Mouse (Mus musculus): ENCODE data around the gene Olfr572. TPM values are rescaled to one million over a fixed set of nuclear protein-coding genes. Genes with fewer than 3 reads are reported as not detected.

Gene Olfr572
- polyA plus RNA-seq, 1 experiment: not detected

DNA sequence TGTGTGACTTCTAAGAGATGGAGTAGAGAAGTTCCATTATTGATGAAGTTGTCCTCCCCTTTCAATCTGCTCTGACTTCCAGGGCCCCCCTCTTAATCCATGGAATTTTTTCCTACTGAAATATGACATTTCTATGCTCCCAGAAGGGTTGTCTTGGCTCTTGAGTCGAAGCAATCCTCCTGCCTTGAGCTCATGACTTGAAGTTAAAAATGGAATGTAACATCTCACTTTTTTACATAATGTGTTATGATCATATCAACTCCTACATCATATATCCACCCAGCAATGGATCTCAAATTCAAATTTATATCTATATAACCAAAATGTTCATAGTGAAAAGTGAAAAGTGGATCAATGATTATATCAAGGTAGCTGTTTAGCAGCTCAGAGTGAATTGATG, 50.2 kb downstream of the Olfr572 start:
- Histone ChIP-seq H3K27ac (replicated peaks; ENCODE audit: low read depth, low read length) (no peak overlapping the region), H3K4me3 (ENCODE audit: insufficient read depth, low read depth, low read length) (no peak overlapping the region), H3K4me1 (ENCODE audit: control insufficient read depth, insufficient read depth, insufficient read length, low read length) (no peaks in the 10 kb centered on the region)

DNA sequence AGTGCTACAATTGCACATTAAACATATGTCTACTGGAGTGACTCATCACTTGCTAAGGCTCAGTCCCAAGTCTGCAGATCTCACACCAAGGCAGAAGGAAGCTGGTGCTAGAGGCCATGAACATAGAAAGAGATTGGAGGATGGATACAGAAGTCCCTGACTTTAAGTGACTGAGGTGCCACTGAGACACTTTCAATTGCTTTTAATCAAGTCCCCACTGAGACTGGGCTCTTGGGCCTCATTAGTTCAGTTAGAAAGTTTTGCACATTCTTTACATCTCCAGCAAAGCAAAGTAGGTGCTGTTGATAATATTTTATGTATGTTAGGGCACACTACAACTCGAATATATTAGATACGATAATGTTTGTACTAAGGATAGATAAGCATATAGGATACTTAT, 51.6 kb downstream of the Olfr572 start, which contains the start of gene Olfr577:
Gene Olfr577 (minus strand): TSS at position 101 of the 400 bp plus-strand sequence.
- Histone ChIP-seq H3K27ac (replicated peaks; ENCODE audit: low read depth, low read length) (no peak within 1 kb of the TSS), H3K4me3 (ENCODE audit: insufficient read depth, low read depth, low read length) (no peak within 1 kb of the TSS), H3K4me1 (ENCODE audit: control insufficient read depth, insufficient read depth, insufficient read length, low read length) (no peaks in the 10 kb centered on the region)

Other genes starting within 250 kb of the Olfr572 start
- 6.3 and 7.5 TPM in 2 replicates for gene Trim68, start 237.1 kb upstream of the Olfr572 start, polyA plus RNA-seq (2012; ENCODE audit: insufficient read depth, insufficient read length, missing spikeins)
- gene Olfr557, start 228.5 kb upstream of the Olfr572 start, polyA plus RNA-seq (2012; ENCODE audit: insufficient read depth, insufficient read length, missing spikeins): not detected in 2 replicates
- 1.3 and 2.3 TPM in 2 replicates for gene Olfr558, start 222.2 kb upstream of the Olfr572 start, polyA plus RNA-seq (2012; ENCODE audit: insufficient read depth, insufficient read length, missing spikeins)
- gene Olfr33, start 205.3 kb upstream of the Olfr572 start, polyA plus RNA-seq (2012; ENCODE audit: insufficient read depth, insufficient read length, missing spikeins): not detected in 2 replicates
- gene Olfr559, start 196.9 kb upstream of the Olfr572 start, polyA plus RNA-seq (2012; ENCODE audit: insufficient read depth, insufficient read length, missing spikeins): not detected in 2 replicates
- not detected in 2 replicates for gene Olfr560, start 165.0 kb upstream of the Olfr572 start, polyA plus RNA-seq (2012; ENCODE audit: insufficient read depth, insufficient read length, missing spikeins)
- gene Olfr78, start 164.9 kb upstream of the Olfr572 start, polyA plus RNA-seq (2012; ENCODE audit: insufficient read depth, insufficient read length, missing spikeins): 1.3 TPM in 1 of 2 replicates, not detected in the other
- gene Olfr561, start 153.2 kb upstream of the Olfr572 start, polyA plus RNA-seq (2012; ENCODE audit: insufficient read depth, insufficient read length, missing spikeins): not detected in 2 replicates
- not detected in 2 replicates for gene Olfr564, start 120.9 kb upstream of the Olfr572 start, polyA plus RNA-seq (2012; ENCODE audit: insufficient read depth, insufficient read length, missing spikeins)
- gene Olfr566, start 65.6 kb upstream of the Olfr572 start, polyA plus RNA-seq (2012; ENCODE audit: insufficient read depth, insufficient read length, missing spikeins): not detected in 2 replicates
- gene Olfr568, start 47.3 kb upstream of the Olfr572 start, polyA plus RNA-seq (2012; ENCODE audit: insufficient read depth, insufficient read length, missing spikeins): not detected in 2 replicates
- not detected in 2 replicates for gene Olfr569, start 33.5 kb upstream of the Olfr572 start, polyA plus RNA-seq (2012; ENCODE audit: insufficient read depth, insufficient read length, missing spikeins)
- not detected in 2 replicates for gene Olfr570, start 29.8 kb upstream of the Olfr572 start, polyA plus RNA-seq (2012; ENCODE audit: insufficient read depth, insufficient read length, missing spikeins)
- gene Olfr571, start 6.9 kb upstream of the Olfr572 start, polyA plus RNA-seq (2012; ENCODE audit: insufficient read depth, insufficient read length, missing spikeins): 0.28 TPM in 1 of 2 replicates, not detected in the other
- gene Olfr573-ps1, start 18.2 kb downstream of the Olfr572 start, polyA plus RNA-seq (2012; ENCODE audit: insufficient read depth, insufficient read length, missing spikeins): not detected in 2 replicates
- not detected in 2 replicates for gene Olfr574, start 24.1 kb downstream of the Olfr572 start, polyA plus RNA-seq (2012; ENCODE audit: insufficient read depth, insufficient read length, missing spikeins)
- gene Olfr575, start 34.4 kb downstream of the Olfr572 start, polyA plus RNA-seq (2012; ENCODE audit: insufficient read depth, insufficient read length, missing spikeins): not detected in 2 replicates
- not detected in 2 replicates for gene Olfr576, start 38.3 kb downstream of the Olfr572 start, polyA plus RNA-seq (2012; ENCODE audit: insufficient read depth, insufficient read length, missing spikeins)
- not detected in 2 replicates for gene Olfr577, start 51.5 kb downstream of the Olfr572 start, polyA plus RNA-seq (2012; ENCODE audit: insufficient read depth, insufficient read length, missing spikeins)
- not detected in 2 replicates for gene Olfr578, start 64.9 kb downstream of the Olfr572 start, polyA plus RNA-seq (2012; ENCODE audit: insufficient read depth, insufficient read length, missing spikeins)
- not detected in 2 replicates for gene Olfr582, start 113.6 kb downstream of the Olfr572 start, polyA plus RNA-seq (2012; ENCODE audit: insufficient read depth, insufficient read length, missing spikeins)
- gene Olfr583, start 126.9 kb downstream of the Olfr572 start, polyA plus RNA-seq (2012; ENCODE audit: insufficient read depth, insufficient read length, missing spikeins): not detected in 2 replicates
- gene Olfr584, start 157.5 kb downstream of the Olfr572 start, polyA plus RNA-seq (2012; ENCODE audit: insufficient read depth, insufficient read length, missing spikeins): not detected in 2 replicates
- gene Olfr585, start 173.3 kb downstream of the Olfr572 start, polyA plus RNA-seq (2012; ENCODE audit: insufficient read depth, insufficient read length, missing spikeins): not detected in 2 replicates
- gene Olfr586, start 201.2 kb downstream of the Olfr572 start, polyA plus RNA-seq (2012; ENCODE audit: insufficient read depth, insufficient read length, missing spikeins): not detected in 2 replicates
- gene Olfr588-ps1, start 216.5 kb downstream of the Olfr572 start, polyA plus RNA-seq (2012; ENCODE audit: insufficient read depth, insufficient read length, missing spikeins): not detected in 2 replicates
- gene Olfr589, start 231.9 kb downstream of the Olfr572 start, polyA plus RNA-seq (2012; ENCODE audit: insufficient read depth, insufficient read length, missing spikeins): not detected in 2 replicates

Data from brown adipose tissue, adult 24 weeks (tissue).